Mouse (Mus musculus) 416B (cell line): ENCODE data around the gene Defb48.

Source experiments
- DNase-seq: peaks from one replicate; pipeline ENCODE4 v3.0.0; 2011; ENCODE audit warnings: low read depth

Defb48 gene

GRCm38 (mm10) chr14:62984410-62984809, at the start of gene Defb48:
Gene Defb48 (minus strand): TSS chr14:62984510.
- no peak for DNase-seq

DNA sequence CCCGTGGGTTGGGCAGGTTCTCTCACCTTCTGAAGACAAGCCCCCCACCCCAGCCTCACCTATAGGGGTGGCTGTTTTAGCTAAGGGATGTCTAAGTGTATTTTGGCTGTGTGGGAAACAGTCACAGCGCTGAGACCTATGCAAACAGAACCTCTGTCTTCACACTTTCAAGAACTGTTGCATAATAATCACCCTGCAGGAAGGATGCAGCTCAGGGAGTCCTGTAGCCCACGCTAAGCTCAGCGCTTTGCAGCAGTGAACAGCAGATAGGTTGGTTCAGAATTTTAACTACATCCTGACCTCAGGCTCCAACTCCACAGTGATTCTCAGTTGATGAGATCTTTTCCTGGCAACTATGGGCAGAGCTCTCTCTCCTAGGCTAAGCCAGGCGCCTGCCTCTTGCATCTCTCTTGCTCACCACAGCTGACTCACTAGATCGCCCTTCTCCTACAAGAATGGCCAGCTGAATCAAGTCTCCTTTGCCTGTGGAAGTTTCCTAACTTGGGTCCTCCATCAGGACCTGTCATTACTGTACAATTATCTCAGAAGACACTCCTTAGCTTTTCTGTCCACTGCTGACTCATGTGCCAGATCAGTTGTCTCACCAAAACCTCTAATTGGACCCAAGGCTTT, 36.3 kb upstream of the Defb48 start:
- peak; percentile 30 for DNase-seq

- peak; percentile 21 for DNase-seq
Observed at GRCm38 (mm10) chr14:63014667-63015066, 30.4 kb upstream of the Defb48 start.

GRCm38 (mm10) chr14:63013082-63013481, 28.8 kb upstream of the Defb48 start:
- DNase-seq, result no peak

GRCm38 (mm10) chr14:63011471-63011870, 27.2 kb upstream of the Defb48 start, which contains the start of gene Defb43:
Gene Defb43 (plus strand): TSS chr14:63011771.
- no peak for DNase-seq

DNA sequence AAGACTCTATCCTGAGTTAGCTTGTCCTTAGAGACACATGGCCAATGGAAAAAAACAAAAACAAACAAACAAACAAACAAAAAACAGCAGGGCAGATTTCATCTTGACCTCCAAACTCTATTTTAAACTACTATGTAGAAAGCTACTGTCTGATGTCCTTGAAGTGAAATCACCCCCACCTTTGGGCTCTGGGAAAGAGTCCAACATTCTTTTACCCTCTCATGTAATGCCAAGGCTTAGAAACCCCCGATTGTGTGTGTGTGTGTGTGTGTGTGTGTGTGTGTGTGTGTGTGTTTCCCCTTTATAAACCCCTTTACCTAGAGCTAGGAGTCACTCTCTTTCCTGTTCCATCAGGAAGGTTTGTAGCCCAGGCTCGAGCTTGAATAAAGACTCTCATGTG, 18.3 kb upstream of the Defb48 start:
- no peak for DNase-seq

- peak; percentile 86 for DNase-seq
Observed at GRCm38 (mm10) chr14:62998977-62999376, 14.7 kb upstream of the Defb48 start.

- no peak for DNase-seq
Observed at GRCm38 (mm10) chr14:62997777-62998176, 13.5 kb upstream of the Defb48 start, which contains the start of gene Defb47. Gene Defb47 (plus strand): TSS chr14:62998077.

GRCm38 (mm10) chr14:62991849-62992510, 7.7 kb upstream of the Defb48 start:
- DNase-seq, result no peak

- peak; percentile 75 for DNase-seq
Observed at GRCm38 (mm10) chr14:62991271-62991670, 7.0 kb upstream of the Defb48 start.

- peak; percentile 74 for DNase-seq
Observed at GRCm38 (mm10) chr14:62979815-62980214, 4.5 kb downstream of the Defb48 start.

DNA sequence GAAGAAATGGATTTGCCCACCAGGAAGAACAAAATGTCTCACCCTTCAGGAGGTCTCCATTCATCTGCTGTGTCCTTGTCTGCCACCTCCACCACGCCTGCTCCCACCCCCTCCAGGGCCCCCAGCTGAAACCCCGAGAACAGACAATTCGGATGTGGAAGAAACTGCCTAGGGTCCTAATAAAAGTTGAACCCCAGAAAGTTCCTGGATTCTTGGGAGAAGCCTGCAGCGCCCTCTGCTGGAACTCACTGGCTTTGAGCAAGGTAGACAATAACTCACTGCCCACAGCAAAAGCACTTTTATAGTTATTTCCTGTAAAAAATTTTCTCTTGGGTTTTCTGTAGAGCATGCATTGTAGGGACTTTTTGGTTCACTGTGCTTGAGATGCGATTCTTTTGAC, 9.3 kb downstream of the Defb48 start:
- DNase-seq, result peak; percentile 68

DNA sequence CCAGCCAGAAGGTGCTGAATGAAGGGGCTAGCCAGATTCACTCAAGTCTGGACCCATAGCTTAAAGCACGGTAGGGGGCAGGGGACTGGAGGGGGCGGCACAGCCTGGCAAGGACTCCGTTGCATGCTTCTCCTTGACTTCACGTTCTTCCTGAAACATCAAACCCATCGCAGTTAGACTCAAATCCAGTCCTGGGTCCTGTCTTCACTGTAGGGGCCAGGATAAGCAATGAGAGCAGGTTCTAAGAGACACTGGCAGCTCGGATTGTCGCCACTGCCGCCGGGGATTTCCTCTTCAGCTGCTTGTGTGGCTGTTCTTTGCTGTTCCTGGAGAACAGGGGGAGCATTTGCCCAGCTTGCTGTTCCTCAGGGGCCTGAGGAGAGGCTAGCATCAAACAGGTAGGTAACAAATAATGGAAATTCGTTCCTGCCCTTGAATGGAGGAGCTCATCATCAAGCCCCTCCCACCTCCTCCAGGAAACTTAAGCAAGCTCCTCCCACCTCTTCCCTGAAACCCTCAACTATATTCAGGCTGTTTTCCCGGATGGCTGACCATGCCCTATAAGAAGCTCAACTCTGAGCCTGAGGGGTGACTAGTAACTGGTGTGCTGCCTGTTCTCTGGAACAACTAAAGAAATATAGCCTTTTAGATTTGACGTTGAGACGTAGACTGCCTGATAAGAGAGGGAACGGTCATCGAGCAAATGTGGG, 18.3 kb downstream of the Defb48 start:
- DNase-seq, result no peak

DNA sequence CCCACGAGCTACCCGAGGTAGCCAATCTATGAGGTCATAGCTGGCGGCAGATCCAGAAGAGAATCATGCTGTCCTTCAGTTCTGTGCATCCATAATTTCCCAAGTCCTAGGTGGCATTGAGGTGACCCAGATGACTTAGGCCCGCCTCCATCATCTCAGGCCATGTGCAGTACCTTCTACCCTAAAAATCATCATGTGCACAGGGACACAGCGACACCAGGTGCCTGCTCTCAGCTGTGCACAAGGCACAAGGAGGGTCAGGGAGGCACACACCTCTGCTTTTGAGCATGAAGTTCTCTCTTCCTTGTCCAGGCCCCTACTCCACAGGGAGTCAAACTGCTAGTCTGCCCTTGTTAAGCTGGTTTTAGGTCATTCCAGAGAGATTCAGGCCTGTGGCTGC, 19.0 kb downstream of the Defb48 start:
- peak; percentile 8 for DNase-seq

DNA sequence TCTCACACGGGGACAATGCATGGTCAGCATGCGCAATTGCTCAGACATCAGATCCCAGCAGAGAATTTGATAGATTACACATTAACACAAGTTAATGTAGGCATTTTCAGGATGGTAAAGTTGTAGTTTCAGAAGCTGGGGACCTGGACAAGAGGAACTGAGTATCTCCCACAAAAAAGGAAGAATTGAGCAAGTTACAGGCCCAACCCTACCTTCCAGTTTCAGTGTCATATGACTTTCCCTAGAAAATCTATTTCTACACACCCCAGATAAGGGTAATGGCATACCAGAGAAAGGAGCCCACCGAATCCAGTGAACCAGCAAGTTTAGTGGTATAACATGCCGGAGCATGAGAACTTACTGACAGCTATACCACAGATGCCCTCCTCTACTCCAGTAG, 20.7 kb downstream of the Defb48 start:
- DNase-seq, result no peak

GRCm38 (mm10) chr14:62956091-62956490, 28.2 kb downstream of the Defb48 start:
- DNase-seq, result no peak

DNA sequence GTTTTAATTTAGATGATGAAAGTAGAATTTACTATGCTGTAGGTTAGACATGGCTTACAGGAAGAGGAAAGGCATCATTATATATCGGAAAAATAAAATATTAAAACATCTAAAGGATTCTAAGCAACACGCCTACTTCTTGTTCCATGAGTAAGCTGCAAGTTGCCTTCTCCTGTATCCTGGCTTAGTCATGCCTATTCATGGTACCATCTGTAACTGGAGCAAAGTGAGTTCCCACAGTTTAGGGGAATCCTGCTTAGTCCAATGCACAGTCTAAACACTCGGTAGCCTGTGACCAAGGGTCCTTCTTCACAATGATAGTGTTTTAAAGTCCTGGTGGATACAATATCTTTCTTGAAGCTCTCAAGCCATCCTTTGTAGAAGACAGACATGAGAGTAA, 37.5 kb downstream of the Defb48 start:
- no peak for DNase-seq

DNA sequence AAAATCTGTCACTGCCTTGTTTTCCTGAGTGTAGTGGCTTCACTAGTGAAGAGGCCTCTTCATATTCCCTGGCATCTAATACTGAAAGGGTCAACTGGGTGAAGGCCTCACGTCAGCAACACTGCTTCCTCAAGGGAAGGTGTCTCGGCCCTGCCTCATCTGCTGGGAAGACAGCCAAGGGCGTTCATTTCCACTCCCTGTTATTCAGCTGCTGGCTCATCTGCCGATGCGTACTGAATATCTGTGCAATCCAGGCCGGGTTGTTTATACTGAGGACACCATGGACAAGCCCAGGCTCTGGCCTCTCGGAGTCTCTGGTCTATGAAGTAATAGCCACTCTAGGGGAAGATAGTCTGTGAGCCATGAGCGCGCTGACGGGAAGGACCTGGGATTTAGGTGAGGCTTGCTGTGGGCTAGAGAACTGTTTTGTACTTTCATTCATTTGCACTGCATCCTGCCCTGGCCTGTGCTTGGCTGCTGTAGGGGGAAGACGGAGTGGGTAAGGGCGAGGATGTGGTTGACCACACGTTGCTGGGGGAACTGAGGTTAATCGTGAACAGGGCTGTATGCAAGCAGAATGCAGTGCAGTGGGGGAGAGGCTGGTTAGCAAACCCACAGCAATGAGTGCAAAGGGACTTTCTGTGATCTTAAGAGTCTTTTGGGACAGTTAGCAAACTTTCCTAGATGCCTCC, 43.8 kb downstream of the Defb48 start:
- DNase-seq, result peak; percentile 97

DNA sequence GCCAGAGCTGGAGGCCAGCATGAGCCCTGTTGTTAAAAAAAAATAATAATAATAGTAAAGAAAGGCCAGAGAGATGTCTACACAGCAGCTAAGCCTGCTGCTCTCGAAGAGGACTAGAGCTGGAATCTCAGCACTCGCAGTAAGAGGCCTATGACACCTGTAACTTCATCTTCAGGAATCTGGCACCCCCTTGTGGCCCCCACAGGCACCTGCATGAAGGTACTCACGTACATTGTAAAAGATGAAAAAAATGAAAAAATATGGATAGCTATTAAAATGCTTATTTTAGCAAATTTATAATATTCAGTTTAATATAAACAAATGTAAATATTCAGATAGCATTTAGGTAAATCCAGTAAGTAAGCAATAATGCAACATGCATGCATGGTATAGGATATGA, 44.9 kb downstream of the Defb48 start:
- peak; percentile 25 for DNase-seq

DNA sequence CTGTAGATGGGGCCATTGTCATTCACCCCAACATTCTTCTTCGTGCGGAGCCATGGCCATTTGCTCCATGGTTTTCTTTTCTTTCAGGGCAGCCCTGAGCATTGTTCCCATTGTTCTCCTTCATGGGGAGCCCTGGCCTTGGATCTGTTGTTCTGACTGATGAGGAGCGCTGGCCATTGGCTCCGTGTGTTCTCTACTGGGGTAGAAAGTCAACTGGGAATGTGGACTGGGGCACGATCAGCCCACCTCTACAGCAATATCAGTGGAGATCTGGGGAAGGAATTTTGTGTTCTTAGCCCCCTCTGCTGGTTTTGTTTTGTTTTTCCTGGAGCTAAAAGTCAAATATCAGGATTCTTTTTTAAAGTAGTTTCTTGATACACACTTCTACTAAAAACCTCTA, 46.6 kb downstream of the Defb48 start:
- peak; percentile 20 for DNase-seq

- no peak for DNase-seq
Observed at GRCm38 (mm10) chr14:62936631-62937380, 47.5 kb downstream of the Defb48 start.

DNA sequence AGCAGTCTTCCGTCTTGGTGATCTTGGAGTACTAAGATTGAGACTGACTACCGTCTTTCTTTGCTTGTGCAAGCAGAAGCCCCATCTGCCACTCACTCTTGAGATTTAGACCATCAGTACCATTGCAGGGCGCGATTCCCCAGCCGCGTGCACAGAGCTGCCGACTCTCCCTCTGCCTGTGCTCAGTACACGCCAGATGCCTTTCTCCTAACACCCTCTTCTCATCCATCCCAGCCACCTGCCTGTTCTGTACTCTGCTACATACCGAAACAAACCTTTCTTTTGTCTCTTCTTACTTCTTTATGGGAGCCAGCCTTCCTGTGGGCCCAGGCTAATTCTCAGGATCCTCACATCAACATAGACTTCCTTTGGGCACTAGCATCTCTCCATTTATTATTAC, 48.9 kb downstream of the Defb48 start:
- DNase-seq, result no peak
